Mouse (Mus musculus) CH12.LX (cell line): ENCODE results near the gene Hecw2. TPM values are rescaled to one million over a fixed set of nuclear protein-coding genes. Genes with fewer than 3 reads are reported as not detected.

ENCODE experiments used
- DNase-seq: peaks from one replicate; pipeline ENCODE4 v3.0.0-alpha.2; 2013; ENCODE audit errors: extremely low read depth
- H3K27ac ChIP-seq: 2 replicates; pipeline ENCODE4 v1.5.1; 2012; ENCODE audit warnings: low read depth, mild to moderate bottlenecking, control low read depth, moderate library complexity; ENCODE audit not compliant: insufficient read depth
- H3K27me3 ChIP-seq: replicated peaks from 2 replicates; pipeline ENCODE3; 2012; ENCODE audit warnings: inconsistent platforms
- H3K36me3 ChIP-seq, 2 experiments: replicated peaks in 1 of 2; 2 replicates each; pipeline versions ENCODE3 to v1.6.1; 2012; ENCODE audit warnings: inconsistent platforms in 1 of 2, low read length in 1 of 2, mild to moderate bottlenecking in 1 of 2, mixed read lengths in 1 of 2, moderate library complexity in 1 of 2; ENCODE audit not compliant: control insufficient read depth in 1 of 2, insufficient read depth in 1 of 2
- H3K4me1 ChIP-seq, 2 experiments: 2 replicates each; pipeline ENCODE4 v1.6.1; 2012; ENCODE audit warnings: inconsistent platforms in 1 of 2, moderate library complexity in 1 of 2; ENCODE audit not compliant: insufficient read depth in 2 of 2, control insufficient read depth in 1 of 2
- H3K4me2 ChIP-seq: 2 replicates; pipeline ENCODE4 v1.6.1; 2012; ENCODE audit warnings: low read depth, mild to moderate bottlenecking, control low read depth; ENCODE audit not compliant: poor library complexity, insufficient read depth, severe bottlenecking
- H3K4me3 ChIP-seq, 3 experiments: fragments of 150-350 bp in 1 of 3; sonication (generic) in 1 of 3; replicated peaks in 1 of 3; 2 replicates each; pipeline versions ENCODE3 to v1.5.1; 2011 to 2012; ENCODE audit warnings: low read depth in 2 of 3, low read length in 2 of 3, mild to moderate bottlenecking in 2 of 3, moderate library complexity in 2 of 3, control low read depth in 1 of 3, improper control_type of control experiment in 1 of 3, inconsistent platforms in 1 of 3, mixed read lengths in 1 of 3; ENCODE audit not compliant: poor library complexity in 1 of 3
- H3K79me2 ChIP-seq: replicated peaks from 2 replicates; pipeline ENCODE4 v1.6.1; 2012; ENCODE audit warnings: mild to moderate bottlenecking, moderate library complexity; ENCODE audit not compliant: control insufficient read depth, poor library complexity, insufficient read depth, severe bottlenecking; ENCODE audit errors: extremely low read depth
- H3K9ac ChIP-seq: 2 replicates; pipeline ENCODE4 v1.6.1; 2012; ENCODE audit warnings: low read depth, mild to moderate bottlenecking, control low read depth, moderate library complexity; ENCODE audit not compliant: insufficient read depth
- H3K9me3 ChIP-seq: replicated peaks from 2 replicates; pipeline ENCODE3; 2012; ENCODE audit warnings: low read length, inconsistent platforms, mixed read lengths
- BHLHE40 ChIP-seq: IDR thresholded peaks from 2 replicates; pipeline ENCODE4 v1.6.1; 2011; ENCODE audit warnings: mild to moderate bottlenecking, low read depth, low read length, improper control_type of control experiment
- CHD1 ChIP-seq: IDR thresholded peaks from 2 replicates; pipeline ENCODE4 v1.6.1; 2012; ENCODE audit warnings: low read depth, low read length, improper control_type of control experiment, inconsistent platforms
- EP300 ChIP-seq: IDR thresholded peaks from 2 replicates; pipeline ENCODE4 v1.6.1; 2011; ENCODE audit warnings: low read length, improper control_type of control experiment
- ETS1 ChIP-seq: conservative IDR thresholded peaks from 2 replicates; pipeline ENCODE4 v1.6.1; 2012; ENCODE audit warnings: low read depth, mild to moderate bottlenecking, inconsistent platforms, low read length, improper control_type of control experiment, moderate library complexity
- HCFC1 ChIP-seq: IDR thresholded peaks from 2 replicates; pipeline ENCODE4 v1.6.1; 2012; ENCODE audit warnings: low read depth, mild to moderate bottlenecking, inconsistent platforms, low read length, improper control_type of control experiment
- IRF4 ChIP-seq: IDR thresholded peaks from 2 replicates; pipeline ENCODE4 v1.6.1; 2014; ENCODE audit warnings: low read depth, mild to moderate bottlenecking, inconsistent platforms, low read length, improper control_type of control experiment
- JUN ChIP-seq: IDR thresholded peaks from 2 replicates; pipeline ENCODE4 v1.6.1; 2011; ENCODE audit warnings: low read depth, mild to moderate bottlenecking, low read length, improper control_type of control experiment, moderate library complexity; ENCODE audit not compliant: insufficient read depth
- KAT2A ChIP-seq: IDR thresholded peaks from 2 replicates; pipeline ENCODE4 v1.6.1; 2012; ENCODE audit warnings: low read length, improper control_type of control experiment, inconsistent platforms; ENCODE audit not compliant: insufficient replicate concordance
- MAX ChIP-seq: IDR thresholded peaks from 2 replicates; pipeline ENCODE4 v1.6.1; 2011; ENCODE audit warnings: low read length, improper control_type of control experiment
- MAZ ChIP-seq: IDR thresholded peaks from 2 replicates; pipeline ENCODE4 v1.6.1; 2012; ENCODE audit warnings: low read depth, mild to moderate bottlenecking, inconsistent platforms, low read length, improper control_type of control experiment, moderate library complexity
- MEF2A ChIP-seq: IDR thresholded peaks from 2 replicates; pipeline ENCODE4 v1.6.1; 2014; ENCODE audit warnings: low read depth, mild to moderate bottlenecking, inconsistent platforms, low read length, improper control_type of control experiment, borderline replicate concordance
- MXI1 ChIP-seq: IDR thresholded peaks from 2 replicates; pipeline ENCODE4 v1.6.1; 2011; ENCODE audit warnings: mild to moderate bottlenecking, low read depth, low read length, improper control_type of control experiment
- MYC ChIP-seq: IDR thresholded peaks from 2 replicates; pipeline ENCODE4 v1.6.1; 2011; ENCODE audit warnings: low read depth, mild to moderate bottlenecking, improper control_type of control experiment, low read length
- NRF1 ChIP-seq: IDR thresholded peaks from 2 replicates; pipeline ENCODE4 v1.6.1; 2014; ENCODE audit warnings: low read depth, mild to moderate bottlenecking, inconsistent platforms, low read length, improper control_type of control experiment, moderate library complexity
- PAX5 ChIP-seq: IDR thresholded peaks from 2 replicates; pipeline ENCODE4 v1.6.1; 2012; ENCODE audit warnings: low read length, inconsistent platforms, mixed read lengths
- POLR2A ChIP-seq: IDR thresholded peaks from 2 replicates; pipeline ENCODE4 v1.6.1; 2011; ENCODE audit warnings: low read depth, mild to moderate bottlenecking, improper control_type of control experiment, low read length
- POLR2AphosphoS2 ChIP-seq: IDR thresholded peaks from 2 replicates; pipeline ENCODE4 v1.6.1; 2011; ENCODE audit warnings: low read depth, low read length, improper control_type of control experiment
- RAD21 ChIP-seq: IDR thresholded peaks from 2 replicates; pipeline ENCODE4 v1.6.1; 2011; ENCODE audit warnings: low read depth, mild to moderate bottlenecking, low read length, improper control_type of control experiment, moderate library complexity
- RCOR1 ChIP-seq: conservative IDR thresholded peaks from 2 replicates; pipeline ENCODE4 v1.6.1; 2012; ENCODE audit warnings: low read depth, mild to moderate bottlenecking, inconsistent platforms, low read length, improper control_type of control experiment
- SMC3 ChIP-seq: IDR thresholded peaks from 2 replicates; pipeline ENCODE4 v1.6.1; 2011; ENCODE audit warnings: low read depth, low read length, improper control_type of control experiment
- TBP ChIP-seq: conservative IDR thresholded peaks from 2 replicates; pipeline ENCODE4 v1.6.1; 2011; ENCODE audit warnings: low read depth, low read length, improper control_type of control experiment
- ZC3H11A ChIP-seq: IDR thresholded peaks from 2 replicates; pipeline ENCODE4 v1.6.1; 2012; ENCODE audit warnings: low read depth, mild to moderate bottlenecking, inconsistent platforms, low read length, improper control_type of control experiment
- ZKSCAN1 ChIP-seq: IDR thresholded peaks from 2 replicates; pipeline ENCODE4 v1.6.1; 2012; ENCODE audit warnings: low read depth, inconsistent platforms, low read length, improper control_type of control experiment, borderline replicate concordance
- ZMIZ1 ChIP-seq: IDR thresholded peaks from 2 replicates; pipeline ENCODE4 v1.6.1; 2012; ENCODE audit warnings: low read depth, mild to moderate bottlenecking, inconsistent platforms, low read length, improper control_type of control experiment
- ZNF384 ChIP-seq: IDR thresholded peaks from 2 replicates; pipeline ENCODE4 v1.6.1; 2012; ENCODE audit warnings: low read depth, low read length, improper control_type of control experiment, inconsistent platforms
- dilution Hi-C: fragments of 300-500 bp; cut with MboI; formaldehyde crosslinking; loops from 2 replicates; pipeline ENCODE4 v1.14.3; 2020; ENCODE audit warnings: low sequenced_read_pairs; ENCODE audit not compliant: extremely low pct_unique_long_range_greater_than_20kb, extremely low pct_ligation_motif_present
- in situ Hi-C: fragments of 300-500 bp; cut with MboI; formaldehyde crosslinking; loops from 3 replicates; pipeline ENCODE4 v1.14.3; 2019; ENCODE audit warnings: low sequenced_read_pairs, low pct_ligation_motif_present, low pct_unique_long_range_greater_than_20kb, mixed read lengths
- polyA plus RNA-seq: library from polyadenylated mRNA; unstranded; fragments of >175 nt; gene quantifications from 2 replicates; pipeline ENCODE4 v1.2.1, GENCODE M21; 2012; ENCODE audit warnings: low read depth; ENCODE audit not compliant: insufficient read length
- total RNA-seq, 2 experiments: library from RNA; depleted of rRNA; stranded (reverse); fragments of 300-350 nt in 1 of 2; fragments of >200 nt in 1 of 2; gene quantifications; 2 replicates each; pipeline ENCODE4 v1.2.3; 2012 to 2014

Gene Hecw2
- total and polyA plus RNA-seq, 3 experiments: 0.05 to 0.59 (median 0.14) TPM

GRCm38 (mm10) chr1:53976721-53977120 is 218.2 kb downstream of the Hecw2 start:
- Histone ChIP-seq H3K27ac (no peak overlapping the region), H3K4me2 (no peak overlapping the region), H3K9me3 (no peaks in the 10 kb centered on the region), H3K36me3 (no peaks in the 10 kb centered on the region), H3K4me3 (no peak overlapping the region), H3K27me3 (no peaks in the 10 kb centered on the region), H3K4me1 (peaks cover 6 to 30% of the 10 kb centered on the region in 2 experiments), H3K9ac (no peak overlapping the region), H3K79me2 (no peaks in the 10 kb centered on the region)
- dilution Hi-C loops (no loop called here), in situ Hi-C loops (no loop called here)
- no peak for DNase-seq
- TF ChIP-seq TBP (no peak), ETS1 (no peak), MAZ (no peak), MXI1 (no peak), MEF2A (no peak), ZKSCAN1 (no peak)

GRCm38 (mm10) chr1:53976100-53976499 is 218.9 kb downstream of the Hecw2 start:
- 0 out of 2 replicates have a peak, but pooled peaks have one; percentile 40 for TF ChIP-seq MYC
- no peak for TF ChIP-seq ZNF384
- peak; percentile 43; the same call in 1 of the 2 replicates for TF ChIP-seq IRF4
- TF ChIP-seq POLR2A: no peak
- peak; percentile 49; the same call in 1 of the 2 replicates for TF ChIP-seq MAX
- no peak for TF ChIP-seq MXI1
- TF ChIP-seq BHLHE40: peak; percentile 97
- no peak for TF ChIP-seq RCOR1
- no peak for TF ChIP-seq PAX5
- TF ChIP-seq ETS1: peak; percentile 51; the same call in 1 of the 2 replicates
- H3K27ac ChIP-seq: no peak overlapping the region
- DNase-seq: peak; percentile 63
- peak overlapping the region; percentile 65; the same call in 1 of the 2 replicates for H3K4me2 ChIP-seq
- in situ Hi-C loops: no loop called here
- H3K27me3 ChIP-seq: no peaks in the 10 kb centered on the region
- H3K4me3 ChIP-seq: no peak overlapping the region
- H3K9me3 ChIP-seq: no peaks in the 10 kb centered on the region
- H3K79me2 ChIP-seq: no peaks in the 10 kb centered on the region
- H3K4me1 ChIP-seq: peaks cover 6 to 26% of the 10 kb centered on the region in 2 experiments
- dilution Hi-C loops: no loop called here
- no peaks in the 10 kb centered on the region for H3K36me3 ChIP-seq
- H3K9ac ChIP-seq: no peak overlapping the region

GRCm38 (mm10) chr1:53974941-53975340 is 220.0 kb downstream of the Hecw2 start:
- H3K4me1 ChIP-seq: peaks cover 6 to 28% of the 10 kb centered on the region in 2 experiments
- H3K4me3 ChIP-seq: no peak overlapping the region
- no peak for DNase-seq
- TF ChIP-seq ZC3H11A (no peak), RAD21 (no peak), ZMIZ1 (no peak), IRF4 (no peak), HCFC1 (no peak), CHD1 (no peak), MAZ (no peak), MAX (no peak), SMC3 (no peak), KAT2A (no peak), EP300 (no peak), NRF1 (no peak), PAX5 (no peak), RCOR1 (no peak), POLR2AphosphoS2 (no peak), JUN (no peak)
- H3K79me2 ChIP-seq: no peaks in the 10 kb centered on the region
- in situ Hi-C loops (no loop called here), dilution Hi-C loops (no loop called here)
- no peaks in the 10 kb centered on the region for H3K36me3 ChIP-seq
- no peak overlapping the region for H3K9ac ChIP-seq
- no peak overlapping the region for H3K27ac ChIP-seq
- no peak overlapping the region for H3K4me2 ChIP-seq
- no peaks in the 10 kb centered on the region for H3K27me3 ChIP-seq
- no peaks in the 10 kb centered on the region for H3K9me3 ChIP-seq
